ENCODE assay signal across 8 mouse cellular contexts in the genomic region with DNA sequence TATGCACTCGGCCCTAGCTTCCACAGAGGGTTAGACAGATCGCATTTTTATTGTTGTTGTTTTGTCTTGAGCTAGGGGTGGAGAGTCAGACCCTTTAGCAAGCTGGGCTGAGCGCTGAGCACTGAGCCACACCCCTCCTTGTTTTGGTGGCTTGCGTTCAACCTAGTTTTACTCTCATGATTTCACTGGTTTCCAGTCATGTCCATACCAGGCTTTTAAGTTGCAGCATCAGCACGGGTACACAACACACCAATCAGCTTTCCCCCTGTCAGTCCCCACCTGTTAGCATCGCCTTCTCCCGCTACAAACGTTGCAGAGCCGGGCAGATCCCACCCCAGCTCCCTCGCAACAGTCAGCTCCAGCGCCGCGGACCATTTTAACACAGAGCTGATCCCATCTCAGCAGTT. TPM values are rescaled to one million over a fixed set of nuclear protein-coding genes. Genes with fewer than 3 reads are reported as not detected.
DNase-seq lines count a peak whose midpoint lies in the region; ATAC-seq and TF ChIP-seq lines count a peak whose summit lies in the region.

No protein-coding gene starts in this region.

- peak overlapping the region; percentile 95 for H3K27ac ChIP-seq in gastrocnemius, adult 2 months
- no peak overlapping the region; the same call in 1 of the 2 replicates for H3K27ac ChIP-seq in forebrain, embryonic 13.5 days
- peak overlapping the region; percentile 99 for H3K27ac ChIP-seq in liver, embryonic 16.5 days (ENCODE audit: low read length)

- 0% methylated on average over 13 of the region's 13 CpGs for WGBS in forebrain, embryonic 13.5 days
- WGBS in liver, embryonic 16.5 days (ENCODE audit: insufficient replicate concordance) = 0% methylated on average over 13 of the region's 13 CpGs

- intact Hi-C loops in gastrocnemius, adult 2 months (cut with DNase I) = loop anchor here (5.0 kb wide), 1 partner anchor 49 kb away; a partner anchor contains a TSS

- peak overlapping the region; percentile 67 for H3K4me2 ChIP-seq in forebrain, embryonic 13.5 days
- peak overlapping the region; percentile 93 for H3K4me2 ChIP-seq in liver, embryonic 16.5 days (ENCODE audit: low read depth, low read length)

- H3K36me3 ChIP-seq in E14TG2a.4 (ENCODE audit: insufficient read depth, low read length) = peaks cover 28% of the 10 kb centered on the region
- H3K36me3 ChIP-seq in forebrain, embryonic 13.5 days (ENCODE audit: poor library complexity, severe bottlenecking) = peaks cover 11% of the 10 kb centered on the region
- H3K36me3 ChIP-seq in liver, embryonic 16.5 days (ENCODE audit: control insufficient read depth, insufficient read depth) = peaks cover 9% of the 10 kb centered on the region

- peak overlapping the region; percentile 72 for H3K4me3 ChIP-seq in gastrocnemius, adult 2 months
- peak overlapping the region; percentile 93 for H3K4me3 ChIP-seq in E14TG2a.4 (replicated peaks; ENCODE audit: low read length)
- peak overlapping the region; percentile 62 for H3K4me3 ChIP-seq in forebrain, embryonic 13.5 days
- peak overlapping the region; percentile 98 for H3K4me3 ChIP-seq in liver, embryonic 16.5 days (ENCODE audit: low read depth, low read length)

- peak overlapping the region; percentile 77 for H3K9ac ChIP-seq in forebrain, embryonic 13.5 days
- H3K9ac ChIP-seq in liver, embryonic 16.5 days (ENCODE audit: low read depth, low read length) = peak overlapping the region; percentile 93

- DNase-seq in gastrocnemius, adult 2 months = no peak
- DNase-seq in gastrocnemius, adult 8-10 months (ENCODE audit: low spot score in 2 of 2) = no peak
- no peak for DNase-seq in urinary bladder, postnatal 4 days (ENCODE audit: low spot score in 2 of 2)
- DNase-seq in left cerebral cortex, adult 11 months (ENCODE audit: low spot score) = no peak

- no peaks in the 10 kb centered on the region for H3K9me3 ChIP-seq in E14TG2a.4 (ENCODE audit: low read length)
- H3K9me3 ChIP-seq in forebrain, embryonic 13.5 days (replicated peaks) = no peaks in the 10 kb centered on the region
- no peaks in the 10 kb centered on the region for H3K9me3 ChIP-seq in liver, embryonic 16.5 days (replicated peaks; ENCODE audit: control insufficient read depth, low read length)

- H3K4me1 ChIP-seq in E14TG2a.4 (replicated peaks; ENCODE audit: low read depth, low read length) = peaks cover 16% of the 10 kb centered on the region
- H3K4me1 ChIP-seq in forebrain, embryonic 13.5 days = peaks cover 24% of the 10 kb centered on the region
- H3K4me1 ChIP-seq in liver, embryonic 16.5 days (ENCODE audit: control insufficient read depth, low read depth, low read length) = peaks cover 14% of the 10 kb centered on the region

- no peak for TF ChIP-seq CTCF in gastrocnemius, adult 2 months (IDR thresholded peaks at IDR 0.05)
- no peak for TF ChIP-seq CTCF in E14TG2a.4 (conservative IDR thresholded peaks at IDR 0.05; ENCODE audit: low read length)

- peak; percentile 19 for ATAC-seq in forebrain, embryonic 13.5 days
- peak; percentile 59 for ATAC-seq in liver, embryonic 16.5 days (ENCODE audit: low read depth)
- ATAC-seq in inflammation-experienced regulatory T-cells, adult 6 months = no peak

- H3K27me3 ChIP-seq in E14TG2a.4 (ENCODE audit: insufficient read depth, low read length) = no peaks in the 10 kb centered on the region
- no peaks in the 10 kb centered on the region for H3K27me3 ChIP-seq in forebrain, embryonic 13.5 days
- no peaks in the 10 kb centered on the region for H3K27me3 ChIP-seq in liver, embryonic 16.5 days (ENCODE audit: control insufficient read depth, insufficient read depth, low read depth, low read length)

RNA-seq across cellular contexts. Expression of a gene that starts 0.4 kb away (rescaled TPM):
- under 1 TPM in 1 of 2 experiments, not detected in 1; 0.13 TPM for total RNA-seq in gastrocnemius, adult 2 months (2021)
- not detected for total RNA-seq in gastrocnemius, adult 8-10 months (2022)
- 44.7 and 45.9 TPM in 2 replicates for polyA plus RNA-seq in forebrain, embryonic 13.5 days (2015; fragmentation: Nextera tagmentation; extraction: Ambion mirVana)
- polyA plus RNA-seq in liver, embryonic 16.5 days (2015; fragmentation: Nextera tagmentation; extraction: Ambion mirVana) = 30.2 and 32.5 TPM in 2 replicates
- polyA plus RNA-seq in inflammation-experienced regulatory T-cells, adult 6 months (2017; shearing (Covaris generic)) = 10 to 100 TPM in 1 of 3 experiments, 1 to 10 TPM in 2; 9.1 to 56.4 (median 9.4) TPM

RNA-seq across cellular contexts. Expression of a gene that starts 25.6 kb away (rescaled TPM):
- total RNA-seq in gastrocnemius, adult 2 months (2021) = under 1 TPM; 0.39 to 0.66 TPM
- total RNA-seq in gastrocnemius, adult 8-10 months (2022) = under 1 TPM in 3 of 4 experiments, not detected in 1; 0.19 to 0.79 (median 0.31) TPM
- polyA plus RNA-seq in forebrain, embryonic 13.5 days (2015; fragmentation: Nextera tagmentation; extraction: Ambion mirVana) = 1.4 and 2.0 TPM in 2 replicates
- 0.15 and 0.19 TPM in 2 replicates for polyA plus RNA-seq in liver, embryonic 16.5 days (2015; fragmentation: Nextera tagmentation; extraction: Ambion mirVana)
- 1 to 10 TPM in 1 of 3 experiments, under 1 TPM in 2; 0.40 to 1.1 (median 0.67) TPM for polyA plus RNA-seq in inflammation-experienced regulatory T-cells, adult 6 months (2017; shearing (Covaris generic))

RNA-seq across cellular contexts. Expression of a gene that starts 51.2 kb away (rescaled TPM):
- total RNA-seq in gastrocnemius, adult 2 months (2021) = 10 to 100 TPM; 11.0 to 12.1 TPM
- 1 to 10 TPM; 6.9 to 9.0 (median 8.2) TPM for total RNA-seq in gastrocnemius, adult 8-10 months (2022)
- 68.9 and 77.3 TPM in 2 replicates for polyA plus RNA-seq in forebrain, embryonic 13.5 days (2015; fragmentation: Nextera tagmentation; extraction: Ambion mirVana)
- polyA plus RNA-seq in liver, embryonic 16.5 days (2015; fragmentation: Nextera tagmentation; extraction: Ambion mirVana) = 24.6 and 25.5 TPM in 2 replicates
- polyA plus RNA-seq in inflammation-experienced regulatory T-cells, adult 6 months (2017; shearing (Covaris generic)) = 10 to 100 TPM; 81.6 to 95.6 (median 91.5) TPM
